Mouse (Mus musculus) megakaryocyte, adult 5-6 weeks (primary cell): ENCODE results near the gene Lcmt2. TPM values are rescaled to one million over a fixed set of nuclear protein-coding genes. Genes with fewer than 3 reads are reported as not detected.
A peak's percentile ranks its signal among the peaks of the same experiment; 100 is the strongest.

Experiments
- ATAC-seq: 2 replicates; pipeline ENCODE4 v1.8.0; 2016; ENCODE audit warnings: mild to moderate bottlenecking, inconsistent platforms; ENCODE audit not compliant: poor library complexity, severe bottlenecking
- total RNA-seq, 2 experiments: library from RNA; stranded (forward) in 1 of 2; stranded (reverse) in 1 of 2; fragments of 153-499, 151-499 nt in 1 of 2; fragments of 221-1000, 200-1000 nt in 1 of 2; gene quantifications; 2 replicates each; pipeline versions ENCODE4 v1.2.3 to v1.2.4; 2015 to 2017

The Lcmt2 gene
- total RNA-seq, 2 experiments from 2014 or later = 4.2 to 5.9 TPM

DNA sequence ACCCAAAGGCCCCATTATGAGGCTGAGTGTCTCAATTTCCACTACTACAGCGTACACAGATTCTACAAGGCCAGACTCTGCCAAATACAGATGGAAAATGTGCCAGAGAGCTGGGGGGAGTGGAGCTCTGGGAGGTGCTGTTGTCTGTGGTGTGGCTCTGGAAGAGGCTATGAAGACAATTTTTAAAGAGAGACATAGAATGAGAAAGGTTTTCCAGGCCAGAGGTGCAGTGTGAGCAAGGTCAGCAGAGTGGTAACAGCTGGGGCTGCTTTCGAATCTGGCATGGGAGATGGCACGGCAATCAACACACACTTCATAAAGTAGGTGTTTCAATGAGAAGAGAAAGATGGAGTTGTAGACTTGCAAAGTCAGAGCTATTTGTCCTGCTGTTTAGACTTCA is 21.2 kb downstream of the Lcmt2 start:
- no peak for ATAC-seq

DNA sequence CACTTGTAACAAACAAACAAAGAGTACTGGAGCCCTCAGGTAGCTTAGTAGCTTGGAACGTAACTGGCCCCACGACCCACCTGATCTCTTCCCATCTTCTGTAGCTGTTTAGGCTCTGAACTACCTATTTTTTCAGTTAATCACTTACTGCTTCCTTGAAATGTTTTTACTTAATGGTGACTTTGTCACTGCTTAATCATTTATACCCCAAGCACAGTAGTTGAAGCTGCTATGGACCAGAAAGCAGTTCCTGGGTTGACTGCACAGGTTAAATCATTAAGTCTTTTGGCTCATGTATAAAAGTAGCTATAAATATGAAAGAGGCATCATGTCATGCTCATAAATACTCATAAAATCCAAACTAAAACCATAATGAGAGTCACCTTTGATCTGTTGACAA is 25.0 kb downstream of the Lcmt2 start:
- ATAC-seq = no peak

- no peak for ATAC-seq
These were observed 30.8 kb downstream of the Lcmt2 start, which contains the start of gene Tgm7 for GRCm38 (mm10) chr2:121109695-121110094. Tgm7 (minus strand) TSS chr2:121109795.

DNA sequence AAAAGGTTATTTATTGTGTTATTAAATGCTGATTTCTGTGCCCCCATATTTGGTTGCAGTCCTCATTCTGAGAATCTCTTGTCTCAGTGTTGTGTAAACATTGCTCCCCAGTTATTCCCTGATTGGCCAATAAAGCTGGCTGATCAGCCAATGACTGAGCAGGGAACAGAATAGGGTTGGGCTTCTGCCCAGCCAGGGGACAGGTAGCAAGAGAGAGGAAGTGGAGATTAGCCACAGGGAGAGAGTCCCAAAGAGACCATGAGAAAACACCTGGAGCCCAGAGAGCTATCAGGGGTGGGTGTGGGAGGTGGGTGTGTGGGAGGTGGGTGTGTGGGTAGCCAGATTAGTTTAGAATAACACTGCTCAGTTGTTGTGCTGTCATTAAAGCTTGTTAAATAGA is 34.5 kb downstream of the Lcmt2 start:
- no peak for ATAC-seq

DNA sequence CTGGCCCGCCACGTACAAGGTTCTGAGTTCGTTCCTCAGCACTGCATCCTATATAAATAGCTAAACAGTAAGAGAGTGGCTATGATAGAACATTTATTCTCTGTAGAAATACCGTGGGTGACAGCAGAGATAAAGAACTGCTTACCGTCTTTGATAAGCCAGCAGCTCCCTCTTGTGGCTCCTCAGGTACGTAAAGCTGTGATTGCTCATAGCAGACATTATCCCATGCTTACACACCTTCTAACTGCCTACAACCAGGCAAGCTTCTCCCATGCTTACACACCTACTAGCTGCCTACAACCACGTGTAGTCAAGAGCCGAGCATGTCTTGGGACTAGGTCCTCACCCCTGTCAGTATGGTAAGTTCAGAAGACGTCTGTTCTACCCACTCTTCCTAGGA is 38.4 kb downstream of the Lcmt2 start:
- peak; percentile 88 for ATAC-seq

GRCm38 (mm10) chr2:121089751-121090150 is 50.7 kb downstream of the Lcmt2 start:
- no peak for ATAC-seq

- ATAC-seq = no peak
These were observed 51.9 kb downstream of the Lcmt2 start for GRCm38 (mm10) chr2:121088507-121088906.

DNA sequence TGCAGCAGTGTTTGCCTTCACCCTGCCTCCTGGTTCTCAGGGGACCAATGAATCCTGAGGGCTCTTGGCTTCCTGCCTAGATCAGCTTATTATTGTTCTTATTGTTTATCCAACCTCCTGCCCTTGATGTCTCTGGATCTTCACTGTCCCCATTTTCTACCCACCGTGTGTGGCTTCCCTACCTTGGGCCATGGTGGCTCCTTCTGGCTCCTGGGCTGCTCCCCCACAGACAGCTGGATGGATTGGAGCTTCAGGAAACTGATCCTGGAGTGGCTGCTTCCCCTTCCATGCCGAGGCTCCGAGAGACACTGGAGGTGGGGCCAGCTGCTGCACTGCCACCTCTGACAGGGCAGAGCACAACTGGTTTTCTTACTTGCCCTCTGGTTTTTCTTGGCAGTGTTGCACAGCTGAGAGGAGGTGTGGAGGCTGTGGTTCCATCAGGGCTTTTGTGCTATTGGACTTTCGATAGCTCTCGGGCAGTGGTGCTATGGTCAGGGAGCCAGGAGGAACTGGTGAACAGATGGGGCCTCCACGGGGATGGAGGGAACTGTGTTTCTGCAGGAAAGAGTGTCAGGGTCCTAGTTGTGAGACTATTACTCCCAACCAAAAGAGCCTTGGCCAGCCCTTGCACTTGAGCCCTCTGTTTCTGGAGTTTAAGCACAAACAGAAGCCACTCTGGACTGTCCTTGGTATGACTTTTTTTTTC is 54.8 kb downstream of the Lcmt2 start, which contains the start of gene Tgm5:
Gene Tgm5, minus strand, starts transcription at position 362 of the 706 bp plus-strand sequence.
- no peak for ATAC-seq

DNA sequence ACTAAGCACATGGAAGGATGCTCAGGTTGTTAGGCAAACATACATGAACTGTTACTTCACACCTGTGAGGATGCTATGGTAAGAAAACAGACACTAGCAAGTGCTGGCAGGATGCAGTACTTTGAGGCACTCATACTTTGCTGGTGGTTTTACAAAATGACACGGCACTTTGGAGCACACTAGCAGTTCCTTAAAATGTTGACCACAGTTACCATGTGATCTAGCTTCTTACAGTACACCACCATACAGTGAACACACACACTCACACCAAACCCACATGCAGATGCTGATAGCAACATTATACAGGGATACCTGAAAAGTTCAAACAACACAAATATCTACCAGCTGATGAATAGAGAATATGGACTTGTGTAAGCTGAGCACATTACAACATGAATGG is 57.8 kb downstream of the Lcmt2 start:
- peak; percentile 96 for ATAC-seq

Other genes starting within 250 kb of the Lcmt2 start
- gene Ubr1, start 169.9 kb downstream of the Lcmt2 start, total RNA-seq (2015) = 13.7 and 17.5 TPM in 2 replicates
- gene Ubr1, start 169.9 kb downstream of the Lcmt2 start, total RNA-seq (2017) = 15.9 and 23.8 TPM in 2 replicates
- gene Tmem62, start 163.6 kb downstream of the Lcmt2 start, total RNA-seq (2015) = 6.0 and 10.4 TPM in 2 replicates
- gene Tmem62, start 163.6 kb downstream of the Lcmt2 start, total RNA-seq (2017) = 4.5 and 8.4 TPM in 2 replicates
- gene Ccndbp1, start 132.2 kb downstream of the Lcmt2 start, total RNA-seq (2015) = 66.8 and 74.7 TPM in 2 replicates
- gene Ccndbp1, start 132.2 kb downstream of the Lcmt2 start, total RNA-seq (2017) = 63.0 and 69.7 TPM in 2 replicates
- 0.22 and 2.4 TPM in 2 replicates for gene Epb42, start 103.6 kb downstream of the Lcmt2 start, total RNA-seq (2015)
- 1.9 and 4.4 TPM in 2 replicates for gene Epb42, start 103.6 kb downstream of the Lcmt2 start, total RNA-seq (2017)
- gene Tgm5, start 54.8 kb downstream of the Lcmt2 start, total RNA-seq (2015) = not detected in 2 replicates
- not detected in 2 replicates for gene Tgm5, start 54.8 kb downstream of the Lcmt2 start, total RNA-seq (2017)
- not detected in 2 replicates for gene Tgm7, start 30.9 kb downstream of the Lcmt2 start, total RNA-seq (2015)
- not detected in 2 replicates for gene Tgm7, start 30.9 kb downstream of the Lcmt2 start, total RNA-seq (2017)
- gene Adal, start 225 bp downstream of the Lcmt2 start, total RNA-seq (2015) = 9.1 and 13.4 TPM in 2 replicates
- 6.5 and 8.5 TPM in 2 replicates for gene Adal, start 225 bp downstream of the Lcmt2 start, total RNA-seq (2017)
- 45.1 and 45.5 TPM in 2 replicates for gene Tubgcp4, start 30.0 kb upstream of the Lcmt2 start, total RNA-seq (2015)
- gene Tubgcp4, start 30.0 kb upstream of the Lcmt2 start, total RNA-seq (2017) = 34.3 and 42.9 TPM in 2 replicates
- 24.3 and 27.1 TPM in 2 replicates for gene Zscan29, start 30.5 kb upstream of the Lcmt2 start, total RNA-seq (2015)
- 27.0 and 37.4 TPM in 2 replicates for gene Zscan29, start 30.5 kb upstream of the Lcmt2 start, total RNA-seq (2017)
- gene Trp53bp1, start 130.8 kb upstream of the Lcmt2 start, total RNA-seq (2015) = 8.3 and 10.3 TPM in 2 replicates
- 4.6 and 7.9 TPM in 2 replicates for gene Trp53bp1, start 130.8 kb upstream of the Lcmt2 start, total RNA-seq (2017)
- 0.96 TPM in 1 of 2 replicates, not detected in the other for gene Map1a, start 148.9 kb upstream of the Lcmt2 start, total RNA-seq (2015)
- gene Map1a, start 148.9 kb upstream of the Lcmt2 start, total RNA-seq (2017) = 0.04 and 0.08 TPM in 2 replicates
- gene Ppip5k1, start 214.7 kb upstream of the Lcmt2 start, total RNA-seq (2015) = 4.5 and 6.5 TPM in 2 replicates
- 8.8 and 12.5 TPM in 2 replicates for gene Ppip5k1, start 214.7 kb upstream of the Lcmt2 start, total RNA-seq (2017)
- not detected in 2 replicates for gene Ckmt1, start 217.1 kb upstream of the Lcmt2 start, total RNA-seq (2015)
- not detected in 2 replicates for gene Ckmt1, start 217.1 kb upstream of the Lcmt2 start, total RNA-seq (2017)
- not detected in 2 replicates for gene Strc, start 246.5 kb upstream of the Lcmt2 start, total RNA-seq (2015)
- not detected in 2 replicates for gene Strc, start 246.5 kb upstream of the Lcmt2 start, total RNA-seq (2017)